Mouse (Mus musculus): ENCODE data around the gene Slc25a35. TPM values are rescaled to one million over a fixed set of nuclear protein-coding genes. Genes with fewer than 3 reads are reported as not detected.

Gene Slc25a35
- polyA plus RNA-seq, 1 experiment from 2014 or later, result 1.2 TPM

GRCm38 (mm10) chr11:68953903-68954302, 14.0 kb upstream of the Slc25a35 start:
- H3K27me3 ChIP-seq (ENCODE audit: control insufficient read depth, insufficient read depth, low read length), result peaks cover 16% of the 10 kb centered on the region; the same call in 1 of the 2 replicates
- ATAC-seq (ENCODE audit: insufficient number of reproducible peaks, insufficient read depth, low FRiP score, low read depth), result no peak
- 13% methylated on average over 13 of the region's 13 CpGs for WGBS
- no peak overlapping the region for H3K27ac ChIP-seq (replicated peaks in 1 of 2; ENCODE audit: control insufficient read depth in 1 of 2, insufficient read depth in 1 of 2, low read depth in 2 of 2, low read length in 2 of 2)
- peak overlapping the region; percentile 40 to 46 for H3K4me3 ChIP-seq (ENCODE audit: control insufficient read depth in 1 of 2, insufficient read depth in 1 of 2, low read depth in 1 of 2, low read length in 2 of 2)
- H3K36me3 ChIP-seq (ENCODE audit: control insufficient read depth, insufficient read depth, low read length), result peaks cover 10% of the 10 kb centered on the region; the same call in 1 of the 2 replicates
- no peaks in the 10 kb centered on the region for H3K9me3 ChIP-seq (ENCODE audit: control insufficient read depth, low read length)
- H3K4me2 ChIP-seq (ENCODE audit: low read length), result peak overlapping the region; percentile 87
- peaks cover 6 to 17% of the 10 kb centered on the region in 2 experiments for H3K4me1 ChIP-seq (ENCODE audit: control insufficient read depth in 2 of 2, insufficient read depth in 2 of 2, low read length in 2 of 2)
- H3K9ac ChIP-seq (ENCODE audit: low read length), result peak overlapping the region; percentile 70; the same call in 1 of the 2 replicates

DNA sequence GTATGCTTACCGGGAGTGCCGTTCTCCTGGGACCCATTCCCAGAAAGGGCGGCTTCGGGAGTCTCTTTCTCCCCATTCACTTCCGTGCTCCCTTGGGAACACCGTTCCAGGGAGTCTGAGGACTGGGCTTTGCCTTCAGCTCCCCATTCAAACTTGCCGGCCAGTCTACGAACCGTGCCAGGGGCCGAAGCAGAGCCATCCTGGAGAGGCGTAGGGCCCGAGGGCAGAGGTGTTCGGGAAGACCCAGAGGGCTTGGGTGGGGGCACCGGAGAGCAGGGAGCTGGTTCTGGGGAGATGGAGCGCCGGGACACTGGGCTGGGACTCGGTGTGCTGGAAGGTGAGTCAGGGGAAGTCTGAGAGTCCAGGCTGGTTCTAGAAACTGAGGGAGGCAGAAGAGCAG, 13.5 kb upstream of the Slc25a35 start:
- H3K36me3 ChIP-seq (ENCODE audit: control insufficient read depth, insufficient read depth, low read length), result peaks cover 7% of the 10 kb centered on the region; the same call in 1 of the 2 replicates
- ATAC-seq (ENCODE audit: insufficient number of reproducible peaks, insufficient read depth, low FRiP score, low read depth), result no peak
- H3K27me3 ChIP-seq (ENCODE audit: control insufficient read depth, insufficient read depth, low read length), result peaks cover 16% of the 10 kb centered on the region; the same call in 1 of the 2 replicates
- WGBS, result 2% methylated on average over 17 of the region's 17 CpGs
- no peaks in the 10 kb centered on the region for H3K9me3 ChIP-seq (ENCODE audit: control insufficient read depth, low read length)
- peak overlapping the region; percentile 70 for H3K9ac ChIP-seq (ENCODE audit: low read length)
- H3K4me2 ChIP-seq (ENCODE audit: low read length), result peak overlapping the region; percentile 87
- H3K4me1 ChIP-seq (ENCODE audit: control insufficient read depth in 2 of 2, insufficient read depth in 2 of 2, low read length in 2 of 2), result peaks cover 6 to 17% of the 10 kb centered on the region in 2 experiments
- H3K27ac ChIP-seq (replicated peaks in 1 of 2; ENCODE audit: control insufficient read depth in 1 of 2, insufficient read depth in 1 of 2, low read depth in 2 of 2, low read length in 2 of 2), result no peak overlapping the region
- peak overlapping the region; percentile 40 to 46 for H3K4me3 ChIP-seq (ENCODE audit: control insufficient read depth in 1 of 2, insufficient read depth in 1 of 2, low read depth in 1 of 2, low read length in 2 of 2)

DNA sequence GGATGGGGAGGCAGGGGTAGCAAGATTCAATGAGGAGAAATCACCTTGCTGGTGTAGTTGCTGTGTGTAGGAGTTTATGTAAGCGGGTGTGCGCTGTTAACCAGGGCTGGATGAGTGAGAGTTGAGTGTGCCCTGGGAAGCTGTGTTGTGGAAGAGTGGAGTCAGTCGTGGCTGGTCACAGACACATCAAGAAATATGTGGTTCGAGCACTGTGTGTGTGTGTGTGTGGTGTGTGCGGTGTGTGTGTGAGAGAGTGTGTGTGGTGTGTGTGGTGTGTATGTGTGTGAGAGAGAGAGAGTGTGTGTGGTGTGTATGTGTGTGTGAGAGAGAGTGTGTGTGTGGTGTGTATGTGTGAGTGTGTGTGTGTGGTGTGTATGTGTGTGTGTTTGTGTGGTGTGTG, 12.5 kb upstream of the Slc25a35 start:
- Histone ChIP-seq H3K9ac (ENCODE audit: low read length) (no peak overlapping the region), H3K4me2 (ENCODE audit: low read length) (peak overlapping the region; percentile 87), H3K27ac (replicated peaks in 1 of 2; ENCODE audit: control insufficient read depth in 1 of 2, insufficient read depth in 1 of 2, low read depth in 2 of 2, low read length in 2 of 2) (no peak overlapping the region), H3K4me3 (ENCODE audit: control insufficient read depth in 1 of 2, insufficient read depth in 1 of 2, low read depth in 1 of 2, low read length in 2 of 2) (peak overlapping the region; percentile 7 to 46; a peak in 2 of 4 replicates), H3K36me3 (ENCODE audit: control insufficient read depth, insufficient read depth, low read length) (peaks cover 7% of the 10 kb centered on the region; the same call in 1 of the 2 replicates), H3K9me3 (ENCODE audit: control insufficient read depth, low read length) (no peaks in the 10 kb centered on the region), H3K27me3 (ENCODE audit: control insufficient read depth, insufficient read depth, low read length) (peaks cover 16% of the 10 kb centered on the region; the same call in 1 of the 2 replicates), H3K4me1 (ENCODE audit: control insufficient read depth in 2 of 2, insufficient read depth in 2 of 2, low read length in 2 of 2) (peaks cover 6 to 17% of the 10 kb centered on the region in 2 experiments)
- 73% methylated on average over 5 of the region's 5 CpGs for WGBS
- no peak for ATAC-seq (ENCODE audit: insufficient number of reproducible peaks, insufficient read depth, low FRiP score, low read depth)

DNA sequence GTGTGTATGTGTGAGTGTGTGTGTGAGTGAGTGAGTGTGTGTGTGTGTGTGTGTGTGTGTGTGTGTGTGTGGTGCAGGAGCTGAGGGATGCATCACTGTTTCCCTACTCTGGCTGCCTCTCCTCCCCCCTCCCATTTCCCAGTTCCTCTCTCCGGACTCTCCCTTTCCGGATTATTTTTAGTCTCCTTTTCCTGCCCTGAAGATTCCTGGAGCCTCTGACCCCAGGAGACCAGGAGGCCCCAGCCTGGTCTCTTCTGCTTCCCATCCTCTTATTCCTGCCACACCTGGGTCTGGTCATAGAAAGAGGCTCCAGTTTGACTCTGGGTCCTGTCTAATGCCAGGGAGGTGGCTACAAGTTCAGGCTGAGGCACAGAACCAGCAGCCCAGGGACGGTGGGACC, 11.8 kb upstream of the Slc25a35 start:
- peak overlapping the region; percentile 53 for H3K4me2 ChIP-seq (ENCODE audit: low read length)
- no peaks in the 10 kb centered on the region for H3K9me3 ChIP-seq (ENCODE audit: control insufficient read depth, low read length)
- peak overlapping the region; percentile 62 for H3K9ac ChIP-seq (ENCODE audit: low read length)
- peak; percentile 37; the same call in 1 of the 2 replicates for ATAC-seq (ENCODE audit: insufficient number of reproducible peaks, insufficient read depth, low FRiP score, low read depth)
- H3K36me3 ChIP-seq (ENCODE audit: control insufficient read depth, insufficient read depth, low read length), result peaks cover 4% of the 10 kb centered on the region; the same call in 1 of the 2 replicates
- H3K27ac ChIP-seq (replicated peaks in 1 of 2; ENCODE audit: control insufficient read depth in 1 of 2, insufficient read depth in 1 of 2, low read depth in 2 of 2, low read length in 2 of 2), result peak overlapping the region; percentile 63 to 76
- H3K4me1 ChIP-seq (ENCODE audit: control insufficient read depth in 2 of 2, insufficient read depth in 2 of 2, low read length in 2 of 2), result peaks cover 6 to 17% of the 10 kb centered on the region in 2 experiments
- peak overlapping the region; percentile 36 to 42 for H3K4me3 ChIP-seq (ENCODE audit: control insufficient read depth in 1 of 2, insufficient read depth in 1 of 2, low read depth in 1 of 2, low read length in 2 of 2)
- peaks cover 16% of the 10 kb centered on the region; the same call in 1 of the 2 replicates for H3K27me3 ChIP-seq (ENCODE audit: control insufficient read depth, insufficient read depth, low read length)
- WGBS, result 19% methylated on average over 2 of the region's 3 CpGs

GRCm38 (mm10) chr11:68956697-68957096, 11.2 kb upstream of the Slc25a35 start:
- H3K36me3 ChIP-seq (ENCODE audit: control insufficient read depth, insufficient read depth, low read length), result no peaks in the 10 kb centered on the region
- peak overlapping the region; percentile 36 to 42 for H3K4me3 ChIP-seq (ENCODE audit: control insufficient read depth in 1 of 2, insufficient read depth in 1 of 2, low read depth in 1 of 2, low read length in 2 of 2)
- H3K27me3 ChIP-seq (ENCODE audit: control insufficient read depth, insufficient read depth, low read length), result peaks cover 13% of the 10 kb centered on the region; the same call in 1 of the 2 replicates
- H3K9ac ChIP-seq (ENCODE audit: low read length), result peak overlapping the region; percentile 62
- peak overlapping the region; percentile 53 for H3K4me2 ChIP-seq (ENCODE audit: low read length)
- ATAC-seq (ENCODE audit: insufficient number of reproducible peaks, insufficient read depth, low FRiP score, low read depth), result peak; percentile 57; the same call in 1 of the 2 replicates
- 30% methylated on average over 13 of the region's 13 CpGs for WGBS
- peaks cover 6 to 17% of the 10 kb centered on the region in 2 experiments for H3K4me1 ChIP-seq (ENCODE audit: control insufficient read depth in 2 of 2, insufficient read depth in 2 of 2, low read length in 2 of 2)
- H3K27ac ChIP-seq (replicated peaks in 1 of 2; ENCODE audit: control insufficient read depth in 1 of 2, insufficient read depth in 1 of 2, low read depth in 2 of 2, low read length in 2 of 2), result peak overlapping the region; percentile 63 to 76
- H3K9me3 ChIP-seq (ENCODE audit: control insufficient read depth, low read length), result no peaks in the 10 kb centered on the region

- no peaks in the 10 kb centered on the region for H3K9me3 ChIP-seq (ENCODE audit: control insufficient read depth, low read length)
- peaks cover 6 to 17% of the 10 kb centered on the region in 2 experiments for H3K4me1 ChIP-seq (ENCODE audit: control insufficient read depth in 2 of 2, insufficient read depth in 2 of 2, low read length in 2 of 2)
- peak within 1 kb of the TSS; percentile 63 to 76 for H3K27ac ChIP-seq (replicated peaks in 1 of 2; ENCODE audit: control insufficient read depth in 1 of 2, insufficient read depth in 1 of 2, low read depth in 2 of 2, low read length in 2 of 2)
- no peaks in the 10 kb centered on the region for H3K36me3 ChIP-seq (ENCODE audit: control insufficient read depth, insufficient read depth, low read length)
- peak within 1 kb of the TSS; percentile 53 for H3K4me2 ChIP-seq (ENCODE audit: low read length)
- peak within 1 kb of the TSS; percentile 62 for H3K9ac ChIP-seq (ENCODE audit: low read length)
- 37% methylated on average over 8 of the region's 8 CpGs for WGBS
- H3K4me3 ChIP-seq (ENCODE audit: control insufficient read depth in 1 of 2, insufficient read depth in 1 of 2, low read depth in 1 of 2, low read length in 2 of 2), result peak within 1 kb of the TSS; percentile 36 to 42
- H3K27me3 ChIP-seq (ENCODE audit: control insufficient read depth, insufficient read depth, low read length), result peaks cover 13% of the 10 kb centered on the region; the same call in 1 of the 2 replicates
- ATAC-seq (ENCODE audit: insufficient number of reproducible peaks, insufficient read depth, low FRiP score, low read depth), result no peak
These were observed 10.6 kb upstream of the Slc25a35 start, which contains the start of gene Arhgef15 for GRCm38 (mm10) chr11:68957308-68957707. Gene Arhgef15 (minus strand): TSS chr11:68957480.

DNA sequence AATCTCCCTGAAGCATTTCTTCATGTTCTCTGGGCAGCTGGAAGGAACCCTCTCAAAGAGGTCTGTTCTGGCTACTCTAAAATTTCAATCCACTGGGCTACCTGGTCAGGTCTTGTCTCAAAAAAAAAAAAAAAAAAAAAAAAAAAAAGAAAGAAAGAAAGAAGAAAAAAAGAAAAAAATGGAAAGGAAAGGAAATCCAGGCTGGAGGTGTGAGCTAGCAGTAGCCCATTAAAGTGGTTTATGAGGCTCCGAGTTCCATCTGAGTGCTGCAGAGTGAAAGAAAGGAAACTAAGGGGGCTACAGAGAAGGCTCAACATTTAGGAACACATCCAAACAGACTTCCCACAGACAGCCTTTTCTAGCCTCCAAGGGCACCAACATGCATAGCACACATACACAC, 10.0 kb upstream of the Slc25a35 start:
- Histone ChIP-seq H3K4me3 (ENCODE audit: control insufficient read depth in 1 of 2, insufficient read depth in 1 of 2, low read depth in 1 of 2, low read length in 2 of 2) (no peak overlapping the region), H3K4me2 (ENCODE audit: low read length) (peak overlapping the region; percentile 53; the same call in 1 of the 2 replicates), H3K9me3 (ENCODE audit: control insufficient read depth, low read length) (no peaks in the 10 kb centered on the region), H3K27ac (replicated peaks in 1 of 2; ENCODE audit: control insufficient read depth in 1 of 2, insufficient read depth in 1 of 2, low read depth in 2 of 2, low read length in 2 of 2) (no peak overlapping the region), H3K9ac (ENCODE audit: low read length) (peak overlapping the region; percentile 62; the same call in 1 of the 2 replicates), H3K4me1 (ENCODE audit: control insufficient read depth in 2 of 2, insufficient read depth in 2 of 2, low read length in 2 of 2) (peaks cover 6 to 17% of the 10 kb centered on the region in 2 experiments), H3K27me3 (ENCODE audit: control insufficient read depth, insufficient read depth, low read length) (peaks cover 11% of the 10 kb centered on the region; the same call in 1 of the 2 replicates), H3K36me3 (ENCODE audit: control insufficient read depth, insufficient read depth, low read length) (no peaks in the 10 kb centered on the region)
- WGBS, result 100% methylated on average over 1 of the region's 1 CpGs
- no peak for ATAC-seq (ENCODE audit: insufficient number of reproducible peaks, insufficient read depth, low FRiP score, low read depth)

All from heart, embryonic 14.5 days (tissue).